Mouse (Mus musculus) MEL (cell line): Measurements from ENCODE around the gene Serpina3j.

Source experiments
- CTCF ChIP-seq, 3 experiments: IDR thresholded peaks in 2 of 3; conservative IDR thresholded peaks in 1 of 3; 2 replicates each; pipeline ENCODE4 v1.5.1; 2011 to 2012; ENCODE audit warnings: low read length in 3 of 3, low read depth in 2 of 3, mild to moderate bottlenecking in 2 of 3, improper control_type of control experiment in 1 of 3, inconsistent platforms in 1 of 3, mixed read lengths in 1 of 3, moderate library complexity in 1 of 3; ENCODE audit not compliant: control insufficient read depth in 1 of 3, insufficient read depth in 1 of 3, poor library complexity in 1 of 3, severe bottlenecking in 1 of 3
- GABPA ChIP-seq: IDR thresholded peaks from 2 replicates; pipeline ENCODE4 v1.6.1; 2012; ENCODE audit warnings: low read depth, mild to moderate bottlenecking, inconsistent platforms, low read length, improper control_type of control experiment, moderate library complexity
- JUND ChIP-seq: IDR thresholded peaks from 2 replicates; pipeline ENCODE4 v1.6.1; 2011; ENCODE audit warnings: low read depth, mild to moderate bottlenecking, improper control_type of control experiment, low read length
- MEF2A ChIP-seq: IDR thresholded peaks from 2 replicates; pipeline ENCODE4 v1.6.1; 2014; ENCODE audit warnings: low read depth, mild to moderate bottlenecking, inconsistent platforms, low read length, improper control_type of control experiment; ENCODE audit not compliant: poor library complexity, insufficient replicate concordance, severe bottlenecking; ENCODE audit errors: extremely low read depth
- NELFE ChIP-seq: IDR thresholded peaks from 2 replicates; pipeline ENCODE4 v1.6.1; 2011; ENCODE audit warnings: low read depth, low read length, improper control_type of control experiment
- POLR2A ChIP-seq, 2 experiments: IDR thresholded peaks; 2 replicates each; pipeline ENCODE4 v1.6.1; 2011 to 2012; ENCODE audit warnings: low read length in 2 of 2, mild to moderate bottlenecking in 2 of 2, control low read depth in 1 of 2, improper control_type of control experiment in 1 of 2, low read depth in 1 of 2, moderate library complexity in 1 of 2; ENCODE audit not compliant: control insufficient read depth in 1 of 2, insufficient read depth in 1 of 2, poor library complexity in 1 of 2
- TAL1 ChIP-seq: IDR thresholded peaks from 2 replicates; pipeline ENCODE4 v1.6.1; 2012; ENCODE audit warnings: mild to moderate bottlenecking, inconsistent platforms, low read length, moderate library complexity, mixed read lengths

DNA sequence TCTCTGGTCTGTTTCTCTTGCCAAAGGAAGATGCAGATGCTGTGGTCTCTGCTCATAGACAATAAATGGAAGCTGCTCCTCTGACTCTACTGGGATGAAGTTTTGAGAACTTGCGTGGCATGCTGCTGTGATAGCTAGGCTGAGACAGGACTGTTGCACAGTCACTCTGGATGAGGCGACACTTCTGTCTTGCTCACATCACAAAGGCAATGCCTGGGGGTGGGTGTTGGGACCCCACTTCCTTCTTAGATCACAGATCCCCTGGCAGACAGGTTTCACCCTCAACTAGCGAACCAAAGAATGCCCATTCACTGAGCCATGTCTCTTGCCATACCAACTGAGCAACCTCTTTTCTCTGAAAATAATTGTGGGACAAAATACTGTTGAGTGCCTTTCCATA lies 24.4 kb downstream of the Serpina3j start:
- TF ChIP-seq NELFE (no peak), POLR2A (IDR thresholded peaks at IDR 0.05; ENCODE audit: control insufficient read depth in 1 of 2, insufficient read depth in 1 of 2, low read depth in 1 of 2, low read length in 2 of 2, poor library complexity in 1 of 2) (no peak), CTCF (IDR thresholded peaks at IDR 0.05 in 2 of 3, conservative IDR thresholded peaks at IDR 0.05 in 1 of 3; ENCODE audit: control insufficient read depth in 1 of 3, insufficient read depth in 1 of 3, low read depth in 2 of 3, low read length in 3 of 3, poor library complexity in 1 of 3, severe bottlenecking in 1 of 3) (no peak), MEF2A (no peak), JUND (no peak), TAL1 (no peak), GABPA (no peak)
